Mouse (Mus musculus) spleen, postnatal 10 days (tissue): ENCODE data around the gene Fer.

Source experiments
- DNase-seq, 2 experiments: peaks; one replicate each; pipeline ENCODE4 v3.0.0; 2021 to 2022; ENCODE audit warnings: low spot score in 2 of 2

Gene Fer

GRCm38 (mm10) chr17:64086875-64087608 lies 224.2 kb downstream of the Fer start:
- DNase-seq, result no peak

GRCm38 (mm10) chr17:64087871-64088270 lies 225.0 kb downstream of the Fer start:
- DNase-seq, result no peak

GRCm38 (mm10) chr17:64093716-64094115 lies 230.9 kb downstream of the Fer start:
- DNase-seq, result no peak

- DNase-seq, result no peak
Measured at GRCm38 (mm10) chr17:64096811-64097210, 233.9 kb downstream of the Fer start.

GRCm38 (mm10) chr17:64097788-64098359 lies 235.0 kb downstream of the Fer start:
- no peak for DNase-seq

- no peak for DNase-seq
Measured at GRCm38 (mm10) chr17:64099395-64100171, 236.7 kb downstream of the Fer start.

GRCm38 (mm10) chr17:64100172-64100510 lies 237.3 kb downstream of the Fer start:
- DNase-seq, result no peak

- no peak for DNase-seq
Measured at GRCm38 (mm10) chr17:64108773-64109172, 245.9 kb downstream of the Fer start.

- no peak for DNase-seq
Measured at GRCm38 (mm10) chr17:64109871-64110270, 247.0 kb downstream of the Fer start.

GRCm38 (mm10) chr17:64113625-64114024 lies 250.8 kb downstream of the Fer start:
- DNase-seq, result no peak

GRCm38 (mm10) chr17:64116762-64117161 lies 253.9 kb downstream of the Fer start:
- DNase-seq, result no peak

GRCm38 (mm10) chr17:64119697-64120288 lies 256.9 kb downstream of the Fer start:
- DNase-seq, result no peak

- no peak for DNase-seq
Measured at GRCm38 (mm10) chr17:64122556-64122955, 259.7 kb downstream of the Fer start.

- DNase-seq, result no peak
Measured at GRCm38 (mm10) chr17:64123732-64124131, 260.9 kb downstream of the Fer start.

GRCm38 (mm10) chr17:64126904-64127303 lies 264.0 kb downstream of the Fer start:
- no peak for DNase-seq

- no peak for DNase-seq
Measured at GRCm38 (mm10) chr17:64129750-64130149, 266.9 kb downstream of the Fer start.

- DNase-seq, result no peak
Measured at GRCm38 (mm10) chr17:64130356-64130755, 267.5 kb downstream of the Fer start.

GRCm38 (mm10) chr17:64132183-64132582 lies 269.3 kb downstream of the Fer start:
- no peak for DNase-seq

- DNase-seq, result no peak
Measured at GRCm38 (mm10) chr17:64135941-64136650, 273.2 kb downstream of the Fer start.

GRCm38 (mm10) chr17:64138036-64138717 lies 275.3 kb downstream of the Fer start:
- no peak for DNase-seq

GRCm38 (mm10) chr17:64139231-64139915 lies 276.5 kb downstream of the Fer start:
- no peak for DNase-seq
